In genomic region chr16:94395051-94395450, GRCm38 (mm10) we compare ENCODE assay signal across 16 mouse cellular contexts.
"Had no signal": no experiment of that assay in that cellular context is flagged by ENCODE, and none has a peak within 500 bp of the region (broad histone marks: within the 10 kb centered on the region; RNA-seq: fewer than 3 reads in every experiment).

No protein-coding gene starts in this region.

- H3K27ac ChIP-seq: kidney, embryonic 15.5 days; limb, embryonic 15.5 days; liver, embryonic 15.5 days; midbrain, embryonic 15.5 days; neural tube, embryonic 12.5 days; stomach, embryonic 15.5 days had no signal

- H3K9me3 ChIP-seq: kidney, embryonic 15.5 days; limb, embryonic 15.5 days; liver, embryonic 15.5 days; midbrain, embryonic 15.5 days; neural tube, embryonic 12.5 days; stomach, embryonic 15.5 days had no signal

- H3K4me2 ChIP-seq: kidney, embryonic 15.5 days; limb, embryonic 15.5 days; liver, embryonic 15.5 days; lung, embryonic 14.5 days; midbrain, embryonic 11.5 days; midbrain, embryonic 15.5 days; neural tube, embryonic 12.5 days; stomach, embryonic 15.5 days had no signal

- H3K27me3 ChIP-seq: kidney, embryonic 15.5 days; limb, embryonic 15.5 days; liver, embryonic 15.5 days; midbrain, embryonic 15.5 days; neural tube, embryonic 12.5 days; stomach, embryonic 15.5 days had no signal

- H3K36me3 ChIP-seq: stomach, embryonic 15.5 days had no signal

- H3K4me3 ChIP-seq: kidney, embryonic 15.5 days; limb, embryonic 15.5 days; liver, embryonic 15.5 days; midbrain, embryonic 15.5 days; neural tube, embryonic 12.5 days; stomach, embryonic 15.5 days had no signal

- H3K4me1 ChIP-seq: midbrain, embryonic 15.5 days; neural tube, embryonic 12.5 days; stomach, embryonic 15.5 days had no signal

- H3K9ac ChIP-seq: kidney, embryonic 15.5 days; limb, embryonic 15.5 days; liver, embryonic 15.5 days; lung, embryonic 14.5 days; midbrain, embryonic 15.5 days; neural tube, embryonic 12.5 days; stomach, embryonic 15.5 days had no signal

- ATAC-seq: midbrain, embryonic 15.5 days had no signal

- DNase-seq: kidney, postnatal 14 days; lung, embryonic 14.5 days; lung, postnatal 10 days; lung, postnatal 4 days; retina, postnatal 1 day; right cerebral cortex, postnatal 4 days; spleen, adult 18-20 months; thymus, adult 2 months; thymus, postnatal 25 days had no signal
